Mouse (Mus musculus) hindbrain, embryonic 10.5 days (tissue): ENCODE results near the gene Bmp2. TPM values are rescaled to one million over a fixed set of nuclear protein-coding genes. Genes with fewer than 3 reads are reported as not detected.
A peak's percentile ranks its signal among the peaks of the same experiment; 100 is the strongest.

ENCODE experiments used
- DNase-seq: peaks from one replicate; pipeline ENCODE4 v3.0.0-alpha.2; 2017; ENCODE audit warnings: low spot score
- H3K27ac ChIP-seq: fragments of 300-500 bp; sonication (generic); 2 replicates; pipeline ENCODE4 v1.5.1; 2016; ENCODE audit warnings: mild to moderate bottlenecking, moderate library complexity
- H3K27me3 ChIP-seq: fragments of 300-500 bp; sonication (generic); 2 replicates; pipeline ENCODE4 v1.6.1; 2016; ENCODE audit warnings: mild to moderate bottlenecking; ENCODE audit not compliant: poor library complexity, insufficient read depth, severe bottlenecking
- H3K36me3 ChIP-seq: fragments of 300-500 bp; sonication (generic); 2 replicates; pipeline ENCODE4 v1.6.1; 2016; ENCODE audit warnings: mild to moderate bottlenecking, moderate library complexity
- H3K4me1 ChIP-seq: fragments of 300-500 bp; sonication (generic); replicated peaks from 2 replicates; pipeline ENCODE4 v1.6.1; 2016; ENCODE audit warnings: mild to moderate bottlenecking
- H3K4me3 ChIP-seq: fragments of 300-500 bp; sonication (generic); 2 replicates; pipeline ENCODE4 v1.5.1; 2016; ENCODE audit warnings: mild to moderate bottlenecking, moderate library complexity
- H3K9me3 ChIP-seq: fragments of 300-500 bp; sonication (generic); 2 replicates; pipeline ENCODE4 v1.6.1; 2016; ENCODE audit warnings: mild to moderate bottlenecking, moderate library complexity
- WGBS: fragments of 180-500 bp; shearing (Covaris S2); methylation state at CpG from one replicate; pipeline ENCODE4 v1.1.7; 2016; 5-methylcytosine and 5-hydroxymethylcytosine counted together
- polyA plus RNA-seq: library from polyadenylated mRNA; unstranded; fragments of >200 nt; fragmentation: Nextera tagmentation; extraction: Ambion mirVana; gene quantifications from 2 replicates; pipeline ENCODE4 v1.2.1, GENCODE M21; 2016

The Bmp2 gene
- 1.1 and 2.0 TPM in 2 replicates for polyA plus RNA-seq

- Histone ChIP-seq H3K27ac (peak within 1 kb of the TSS; percentile 64), H3K9me3 (no peaks in the 10 kb centered on the region), H3K4me3 (peak within 1 kb of the TSS; percentile 64), H3K36me3 (no peaks in the 10 kb centered on the region), H3K27me3 (peaks cover 71% of the 10 kb centered on the region), H3K4me1 (peaks cover 29% of the 10 kb centered on the region)
- WGBS: under 1% methylated on average over 110 of the region's 110 CpGs
- peak; percentile 75 for DNase-seq
Measured at GRCm38 (mm10) chr2:133552031-133552841, at the start of gene Bmp2. Gene Bmp2, plus strand, starts transcription at chr2:133552159.

- WGBS: 96% methylated on average over 2 of the region's 2 CpGs
Measured at GRCm38 (mm10) chr2:133505678-133506077, 46.3 kb upstream of the Bmp2 start.

GRCm38 (mm10) chr2:133507045-133507444 is 44.9 kb upstream of the Bmp2 start:
- no peak for DNase-seq
- no peak overlapping the region for H3K4me3 ChIP-seq
- 92% methylated on average over 4 of the region's 4 CpGs for WGBS
- H3K36me3 ChIP-seq: no peaks in the 10 kb centered on the region
- no peaks in the 10 kb centered on the region for H3K27me3 ChIP-seq
- H3K4me1 ChIP-seq: no peaks in the 10 kb centered on the region
- no peaks in the 10 kb centered on the region for H3K9me3 ChIP-seq
- no peak overlapping the region for H3K27ac ChIP-seq

More at GRCm38 (mm10) chr2:133505678-133506077, 46.3 kb upstream of the Bmp2 start:
- Histone ChIP-seq H3K4me3 (no peak overlapping the region), H3K9me3 (no peaks in the 10 kb centered on the region), H3K4me1 (no peaks in the 10 kb centered on the region), H3K27ac (no peak overlapping the region), H3K27me3 (no peaks in the 10 kb centered on the region), H3K36me3 (no peaks in the 10 kb centered on the region)
- no peak for DNase-seq

- H3K4me3 ChIP-seq: no peak overlapping the region
- no peaks in the 10 kb centered on the region for H3K36me3 ChIP-seq
- H3K9me3 ChIP-seq: no peaks in the 10 kb centered on the region
- 84% methylated on average over 16 of the region's 16 CpGs for WGBS
- no peaks in the 10 kb centered on the region for H3K27me3 ChIP-seq
- no peak for DNase-seq
- H3K27ac ChIP-seq: no peak overlapping the region
- no peaks in the 10 kb centered on the region for H3K4me1 ChIP-seq
Measured at GRCm38 (mm10) chr2:133509141-133509540, 42.8 kb upstream of the Bmp2 start.

- Histone ChIP-seq H3K27ac (no peak overlapping the region), H3K4me1 (no peaks in the 10 kb centered on the region), H3K9me3 (no peaks in the 10 kb centered on the region), H3K27me3 (no peaks in the 10 kb centered on the region), H3K4me3 (no peak overlapping the region), H3K36me3 (no peaks in the 10 kb centered on the region)
- DNase-seq: no peak
- 88% methylated on average over 9 of the region's 9 CpGs for WGBS
Measured at GRCm38 (mm10) chr2:133511011-133511779, 40.8 kb upstream of the Bmp2 start.

GRCm38 (mm10) chr2:133516331-133517046 is 35.5 kb upstream of the Bmp2 start:
- DNase-seq: no peak
- Histone ChIP-seq H3K4me3 (no peak overlapping the region), H3K27me3 (no peaks in the 10 kb centered on the region), H3K36me3 (no peaks in the 10 kb centered on the region), H3K4me1 (no peaks in the 10 kb centered on the region), H3K9me3 (no peaks in the 10 kb centered on the region), H3K27ac (no peak overlapping the region)
- 91% methylated on average over 4 of the region's 4 CpGs for WGBS

GRCm38 (mm10) chr2:133517867-133518266 is 34.1 kb upstream of the Bmp2 start:
- 88% methylated on average over 2 of the region's 2 CpGs for WGBS
- no peaks in the 10 kb centered on the region for H3K36me3 ChIP-seq
- H3K4me3 ChIP-seq: no peak overlapping the region
- DNase-seq: no peak
- H3K27ac ChIP-seq: no peak overlapping the region
- H3K9me3 ChIP-seq: no peaks in the 10 kb centered on the region
- H3K27me3 ChIP-seq: no peaks in the 10 kb centered on the region
- no peaks in the 10 kb centered on the region for H3K4me1 ChIP-seq

- DNase-seq: no peak
- Histone ChIP-seq H3K4me1 (no peaks in the 10 kb centered on the region), H3K27ac (no peak overlapping the region), H3K36me3 (no peaks in the 10 kb centered on the region), H3K9me3 (no peaks in the 10 kb centered on the region), H3K4me3 (no peak overlapping the region), H3K27me3 (no peaks in the 10 kb centered on the region)
- WGBS: 66% methylated on average over 5 of the region's 5 CpGs
Measured at GRCm38 (mm10) chr2:133521193-133521592, 30.8 kb upstream of the Bmp2 start.

- Histone ChIP-seq H3K4me3 (no peak overlapping the region), H3K36me3 (no peaks in the 10 kb centered on the region), H3K9me3 (no peaks in the 10 kb centered on the region), H3K4me1 (no peaks in the 10 kb centered on the region), H3K27ac (no peak overlapping the region), H3K27me3 (no peaks in the 10 kb centered on the region)
- no peak for DNase-seq
- WGBS: 86% methylated on average over 2 of the region's 2 CpGs
Measured at GRCm38 (mm10) chr2:133522121-133522520, 29.8 kb upstream of the Bmp2 start.

GRCm38 (mm10) chr2:133525621-133526181 is 26.3 kb upstream of the Bmp2 start:
- H3K27ac ChIP-seq: no peak overlapping the region
- H3K4me3 ChIP-seq: no peak overlapping the region
- H3K4me1 ChIP-seq: no peaks in the 10 kb centered on the region
- no peaks in the 10 kb centered on the region for H3K27me3 ChIP-seq
- no peak for DNase-seq
- 66% methylated on average over 4 of the region's 4 CpGs for WGBS
- H3K9me3 ChIP-seq: no peaks in the 10 kb centered on the region
- no peaks in the 10 kb centered on the region for H3K36me3 ChIP-seq

GRCm38 (mm10) chr2:133529396-133529795 is 22.6 kb upstream of the Bmp2 start:
- WGBS: 92% methylated on average over 9 of the region's 9 CpGs
- Histone ChIP-seq H3K27ac (no peak overlapping the region), H3K4me1 (no peaks in the 10 kb centered on the region), H3K4me3 (no peak overlapping the region), H3K36me3 (no peaks in the 10 kb centered on the region), H3K27me3 (no peaks in the 10 kb centered on the region), H3K9me3 (no peaks in the 10 kb centered on the region)
- DNase-seq: no peak

- Histone ChIP-seq H3K4me1 (no peaks in the 10 kb centered on the region), H3K4me3 (no peak overlapping the region), H3K9me3 (no peaks in the 10 kb centered on the region), H3K27ac (no peak overlapping the region), H3K36me3 (no peaks in the 10 kb centered on the region), H3K27me3 (no peaks in the 10 kb centered on the region)
- no peak for DNase-seq
- 81% methylated on average over 3 of the region's 3 CpGs for WGBS
Measured at GRCm38 (mm10) chr2:133533073-133533472, 18.9 kb upstream of the Bmp2 start.
